Mouse (Mus musculus) gastrocnemius, postnatal 36 days (tissue): Measurements from ENCODE around the gene Nav2. TPM values are rescaled to one million over a fixed set of nuclear protein-coding genes. Genes with fewer than 3 reads are reported as not detected.

Experiments
- DNase-seq, 2 experiments: peaks; one replicate each; pipeline ENCODE4 v3.0.0; 2022
- intact Hi-C: fragments of 180-260 bp; cut with DNase I; formaldehyde crosslinking; loops from one replicate; pipeline ENCODE4 v1.15.1; 2025
- total RNA-seq, 2 experiments: library from RNA; stranded (reverse); gene quantifications; 2 replicates each; pipeline ENCODE4 v1.2.3; 2021

The Nav2 gene
- total RNA-seq, 2 experiments from 2014 or later = 21.8 to 23.9 TPM

DNA sequence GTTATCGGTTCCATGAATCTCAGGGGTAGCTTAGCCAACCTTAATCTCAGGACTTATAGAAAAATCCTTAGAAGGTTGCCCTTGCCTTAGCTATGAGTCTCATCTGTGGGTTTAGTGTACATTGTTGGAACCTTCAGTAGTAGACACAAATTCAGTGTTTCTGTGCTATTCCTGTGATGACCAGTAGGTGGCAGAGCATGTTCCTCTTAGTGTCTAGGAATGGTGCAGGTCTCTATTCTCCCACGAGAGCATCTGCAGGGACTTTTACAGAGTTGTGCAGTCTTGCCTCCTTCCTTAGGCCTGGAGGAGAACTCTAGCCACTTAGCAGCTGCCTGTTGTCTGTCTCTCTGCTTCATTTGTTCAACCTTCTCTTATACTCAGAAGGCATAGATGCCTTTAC, 490.8 kb downstream of the Nav2 start:
- DNase-seq = peak in 1 of 2 experiments; percentile 23
- intact Hi-C loops = loop anchor here (2.0 to 5.0 kb wide), 2 partner anchors 25 to 37 kb away; no protein-coding TSS in a partner anchor

DNA sequence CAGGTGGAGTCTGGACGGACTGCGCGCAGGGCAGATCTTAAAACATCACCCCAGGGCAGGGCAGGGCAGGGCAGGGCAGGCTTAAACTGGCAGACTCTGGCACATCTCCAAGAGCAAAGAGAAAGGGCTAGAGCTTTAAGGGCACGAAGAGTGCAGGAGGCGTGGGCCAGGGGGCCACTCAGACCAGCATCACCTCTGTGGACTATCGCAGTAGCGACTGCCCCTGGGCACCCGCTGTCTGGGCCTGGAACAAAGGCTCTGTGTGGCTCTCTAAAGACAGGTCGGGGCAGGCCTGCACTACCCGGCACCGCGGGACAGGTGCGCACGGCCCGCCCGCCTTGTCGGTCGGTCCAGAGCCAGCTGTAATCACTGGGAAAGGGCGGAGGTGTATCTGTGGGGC, 491.9 kb downstream of the Nav2 start:
- no peak for DNase-seq
- intact Hi-C loops = loop anchor here (5.0 kb wide), 1 partner anchor 37 kb away; no protein-coding TSS in a partner anchor

DNA sequence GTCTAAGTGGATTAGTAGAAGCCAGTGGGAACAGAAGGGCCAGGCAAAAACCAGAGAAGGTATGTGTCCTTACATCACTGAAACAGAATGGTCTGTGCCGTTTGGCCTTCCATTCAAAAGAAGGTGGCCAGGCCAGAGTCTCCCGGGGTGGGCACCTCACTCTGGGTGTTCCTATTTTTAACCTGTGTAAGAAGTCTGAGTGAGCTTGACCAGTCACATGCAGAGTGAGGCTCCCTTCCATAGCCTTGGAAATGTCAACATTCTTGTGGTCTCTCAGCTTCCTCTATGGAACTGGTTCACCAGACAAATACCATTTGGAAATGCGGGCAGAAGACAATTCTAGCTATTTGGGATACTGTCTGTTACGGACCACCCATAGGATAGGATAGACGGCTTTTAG, 494.0 kb downstream of the Nav2 start:
- intact Hi-C loops = loop anchor here (5.0 kb wide), 1 partner anchor 35 kb away; no protein-coding TSS in a partner anchor
- DNase-seq = no peak

DNA sequence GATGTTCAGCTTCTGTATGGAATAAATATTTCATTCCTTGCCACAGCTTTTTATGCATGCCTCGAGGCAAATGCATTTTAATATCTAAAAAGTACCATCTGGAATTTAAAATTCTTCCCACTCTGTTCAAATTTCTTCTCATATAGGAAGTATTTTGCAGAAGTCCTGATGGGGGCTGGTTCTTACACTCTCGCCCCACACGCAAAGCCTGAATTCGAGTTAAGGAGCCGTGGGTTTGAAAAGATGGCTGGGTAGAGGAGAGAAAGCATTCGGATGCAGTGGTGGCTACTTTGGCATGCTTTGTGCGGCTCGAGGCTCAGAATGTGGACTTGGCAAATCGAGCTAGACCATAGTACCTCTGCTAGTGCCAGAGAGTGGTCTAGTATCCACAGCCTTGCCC, 499.2 kb downstream of the Nav2 start:
- DNase-seq = no peak
- intact Hi-C loops = no loop called here

DNA sequence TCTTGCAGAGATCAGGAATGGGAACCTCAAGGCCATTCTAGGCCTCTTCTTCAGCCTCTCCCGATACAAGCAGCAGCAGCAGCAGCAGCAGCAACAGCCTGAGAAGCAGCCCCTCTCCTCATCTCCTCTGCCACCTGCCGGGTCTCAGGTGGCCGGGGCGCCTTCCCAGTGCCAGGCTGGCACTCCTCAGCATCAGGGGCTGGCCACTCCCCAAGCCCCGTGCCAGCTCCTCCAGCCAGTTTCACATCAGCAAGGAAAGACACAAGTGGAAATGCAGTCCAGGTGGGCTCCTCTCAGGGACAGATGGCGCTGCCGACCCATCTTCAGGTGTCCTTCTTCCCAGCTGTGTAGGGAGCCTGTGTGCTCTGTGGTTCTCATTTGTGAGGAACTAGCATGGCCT, 500.1 kb downstream of the Nav2 start:
- intact Hi-C loops = no loop called here
- DNase-seq = no peak

DNA sequence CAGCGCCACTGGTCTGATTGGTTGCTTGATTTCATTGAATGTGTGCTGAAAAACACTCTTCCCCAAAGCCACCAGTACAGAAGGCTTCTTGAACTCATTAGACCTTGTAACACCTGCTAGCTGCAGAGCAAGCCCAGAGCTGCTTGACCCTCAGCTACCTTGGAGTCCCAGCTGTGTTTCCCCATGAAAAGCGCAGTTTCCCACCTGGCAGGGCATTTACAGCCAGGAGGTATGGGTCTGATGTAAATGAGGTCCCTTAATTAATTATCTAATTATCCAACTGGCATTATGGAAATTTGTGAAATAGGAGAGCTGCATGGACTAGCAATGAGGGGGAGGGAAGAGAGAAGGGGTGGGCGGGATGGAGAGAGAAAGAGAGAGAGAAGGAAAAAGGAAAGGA, 500.7 kb downstream of the Nav2 start:
- no peak for DNase-seq
- intact Hi-C loops = no loop called here

DNA sequence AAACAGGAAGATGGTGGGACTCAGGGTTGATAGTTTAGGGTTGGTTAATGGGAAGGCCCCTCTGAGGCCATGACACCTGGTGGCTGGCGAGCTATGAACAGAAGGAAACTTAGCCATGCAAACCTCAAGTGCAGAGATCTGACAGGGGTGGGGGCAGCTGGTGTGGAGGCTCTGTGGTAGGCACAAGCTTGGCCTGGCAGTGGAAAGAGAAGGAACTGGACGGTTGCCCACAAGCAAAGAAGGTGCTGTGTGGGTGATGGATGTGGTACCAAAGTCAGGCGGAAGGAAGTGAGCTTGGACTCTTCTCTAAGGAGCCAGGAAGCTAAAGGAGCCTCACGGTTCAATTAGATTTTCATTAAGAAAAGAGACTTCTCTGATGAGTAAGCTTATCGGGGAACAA, 501.7 kb downstream of the Nav2 start:
- intact Hi-C loops = no loop called here
- no peak for DNase-seq

DNA sequence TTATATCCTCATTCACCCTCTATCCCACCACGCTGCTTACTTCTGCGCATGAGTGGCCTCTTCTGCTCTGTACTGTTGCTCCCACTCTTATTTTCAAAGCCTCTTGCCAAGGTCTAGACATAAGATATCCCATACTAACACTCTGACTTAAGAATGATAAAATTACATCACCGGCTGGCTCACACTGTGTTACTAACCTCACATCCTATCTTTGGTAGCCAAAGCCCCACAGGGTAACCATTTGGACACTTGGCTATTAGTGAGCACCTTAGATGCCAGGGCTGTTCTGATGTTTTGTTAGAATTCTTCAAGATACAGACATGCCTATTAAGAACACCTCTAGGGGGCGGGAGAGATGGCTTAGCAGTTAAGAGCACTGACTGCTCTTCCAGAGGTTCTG, 502.4 kb downstream of the Nav2 start:
- no peak for DNase-seq
- intact Hi-C loops = no loop called here

DNA sequence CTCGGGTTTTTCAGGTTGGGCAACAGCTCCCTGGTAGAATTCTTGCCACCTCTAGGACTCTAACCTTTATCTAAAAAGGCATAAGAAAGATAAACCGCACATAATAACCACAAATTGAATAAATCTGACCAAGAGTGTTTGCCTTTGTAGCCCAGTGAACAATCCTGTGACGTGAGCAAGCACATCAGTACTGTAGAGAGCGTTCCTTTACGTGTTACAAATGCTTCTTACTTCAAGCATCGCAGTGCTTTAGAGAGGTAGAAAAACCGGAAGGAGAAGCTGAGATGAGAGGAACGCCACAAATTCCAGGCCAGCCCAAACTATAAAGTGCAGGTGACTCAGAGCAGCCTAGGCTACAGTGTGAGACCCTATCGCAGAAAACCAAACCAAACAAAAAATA, 503.3 kb downstream of the Nav2 start:
- DNase-seq = no peak
- intact Hi-C loops = no loop called here

DNA sequence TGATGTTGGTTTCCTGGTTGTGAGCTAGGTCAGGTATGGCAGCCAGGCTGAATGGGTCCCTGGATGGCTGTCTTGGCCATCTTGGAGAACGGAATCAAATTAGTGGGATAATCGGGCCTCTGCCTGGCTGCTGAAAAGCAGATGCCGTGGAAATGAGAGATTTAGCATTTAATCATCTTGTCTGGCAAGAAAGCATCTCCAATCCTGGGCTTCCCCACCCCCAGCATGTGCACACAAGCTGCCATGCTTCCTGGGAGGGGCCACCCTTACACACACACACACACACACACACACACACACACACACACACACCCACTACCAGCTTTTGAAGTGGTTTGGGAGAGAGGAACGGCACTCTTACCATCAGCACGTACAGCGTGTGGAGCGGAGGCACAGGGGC, 506.6 kb downstream of the Nav2 start:
- intact Hi-C loops = no loop called here
- no peak for DNase-seq

DNA sequence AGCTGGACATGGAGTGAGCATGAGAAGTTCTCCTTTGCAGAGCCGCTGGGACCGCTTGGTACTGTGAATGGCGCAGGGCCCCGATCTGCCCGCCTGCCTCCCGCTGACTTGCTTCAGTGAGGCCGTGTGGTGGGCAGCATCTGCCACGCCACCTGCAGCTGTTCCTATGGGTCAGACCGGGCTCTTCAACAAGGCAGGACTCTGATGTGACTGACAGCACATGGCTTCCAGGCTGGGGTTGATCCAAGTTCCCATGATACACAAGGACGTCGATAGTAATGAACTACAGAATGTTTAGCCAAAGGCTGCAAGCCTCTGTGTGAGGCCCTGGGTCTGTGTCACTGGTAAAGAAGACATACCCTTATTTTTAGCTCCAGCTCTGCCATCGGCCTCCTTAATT, 507.2 kb downstream of the Nav2 start:
- no peak for DNase-seq
- intact Hi-C loops = no loop called here

DNA sequence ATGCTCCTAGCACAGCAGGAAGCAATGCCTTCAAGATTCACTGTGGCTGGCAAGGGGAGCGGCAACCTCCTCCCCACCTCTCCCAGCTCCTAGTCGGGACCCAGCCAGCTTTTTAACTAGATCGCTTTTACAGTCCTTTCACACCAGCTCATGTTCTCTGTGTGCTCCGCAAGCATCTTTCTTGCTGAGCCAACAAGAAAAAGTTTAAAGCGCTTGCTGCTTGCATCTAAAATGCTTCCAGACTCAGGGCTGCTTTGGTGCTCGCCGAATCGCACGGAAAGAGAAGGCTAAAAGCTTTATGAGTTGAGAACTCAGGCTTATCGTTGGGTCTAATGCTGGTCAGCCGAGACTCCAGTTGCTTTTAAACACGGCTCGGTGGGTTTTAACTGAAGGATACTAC, 510.3 kb downstream of the Nav2 start:
- intact Hi-C loops = no loop called here
- DNase-seq = no peak

DNA sequence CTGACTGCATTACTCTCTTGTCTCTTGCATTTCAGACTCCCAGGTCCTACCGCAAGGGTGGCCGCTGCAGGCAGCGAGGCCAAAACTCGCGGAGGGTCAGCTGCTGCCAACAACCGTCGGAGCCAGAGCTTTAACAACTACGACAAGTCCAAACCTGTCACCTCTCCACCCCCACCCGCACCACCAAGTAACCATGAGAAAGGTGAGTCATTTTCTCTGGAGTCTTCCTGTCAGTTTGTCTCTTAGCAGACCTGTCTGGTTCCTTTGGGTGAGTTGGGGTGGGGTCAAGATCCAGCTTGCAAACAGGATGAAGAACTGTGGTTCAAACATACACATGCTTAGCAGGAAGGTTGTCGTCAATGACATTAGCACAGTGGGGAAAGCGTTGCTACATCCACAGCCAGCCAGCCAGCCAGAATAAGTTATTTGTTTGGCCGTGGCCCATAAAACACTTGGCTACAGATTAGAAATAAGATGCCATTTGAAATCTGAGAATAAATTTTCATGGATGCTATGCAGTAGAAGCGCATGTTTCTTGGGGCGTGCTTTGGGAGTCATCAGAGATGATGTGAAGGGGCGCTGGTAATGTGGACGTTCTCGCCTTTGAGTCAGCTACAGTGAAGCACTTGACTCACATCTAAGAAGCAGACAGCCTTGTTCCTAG, 511.8 kb downstream of the Nav2 start:
- no peak for DNase-seq
- intact Hi-C loops = loop anchor here (5.0 to 10.0 kb wide), 3 partner anchors 78 to 525 kb away; no protein-coding TSS in a partner anchor

DNA sequence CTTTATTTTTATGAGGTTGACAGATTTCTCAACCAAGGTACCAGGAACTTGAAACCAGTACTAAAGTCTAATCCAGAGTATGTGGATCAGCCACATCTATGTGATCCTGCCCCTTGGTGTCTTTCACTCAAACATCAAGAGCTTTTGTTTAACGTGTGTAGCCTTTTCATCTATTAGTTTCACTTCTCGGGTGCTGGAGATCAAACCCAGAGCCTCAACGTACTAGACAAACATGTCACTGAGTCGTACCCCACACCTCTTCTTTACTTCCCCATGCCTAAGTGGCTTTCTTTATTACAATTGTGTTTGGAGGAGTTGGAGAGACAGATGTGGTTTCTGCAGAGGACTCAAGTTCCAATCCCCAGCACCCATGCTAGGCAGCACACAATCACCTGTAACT, 512.7 kb downstream of the Nav2 start:
- no peak for DNase-seq
- intact Hi-C loops = loop anchor here (5.0 to 10.0 kb wide), 3 partner anchors 79 to 526 kb away; no protein-coding TSS in a partner anchor

DNA sequence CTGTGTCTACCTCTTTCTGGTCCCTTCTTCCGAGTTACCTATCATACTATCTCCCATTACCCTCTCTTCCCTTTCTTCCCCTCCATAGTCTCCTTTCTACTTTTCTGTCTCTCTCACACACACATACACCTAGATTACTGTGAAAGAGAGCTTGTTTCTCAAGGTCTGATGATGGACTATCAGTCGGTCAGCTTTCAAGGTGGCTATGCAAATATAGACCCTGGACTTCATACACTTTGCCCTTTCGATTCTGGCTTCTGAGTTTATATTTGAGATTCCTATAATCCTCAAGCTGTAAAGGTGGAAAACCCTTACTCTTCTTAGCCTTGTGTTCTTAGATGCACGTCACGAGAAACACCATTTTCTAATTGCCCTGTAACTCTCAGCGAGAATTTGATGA, 515.4 kb downstream of the Nav2 start:
- intact Hi-C loops = loop anchor here (2.0 to 10.0 kb wide), 5 partner anchors 25 to 529 kb away; no protein-coding TSS in a partner anchor
- no peak for DNase-seq

DNA sequence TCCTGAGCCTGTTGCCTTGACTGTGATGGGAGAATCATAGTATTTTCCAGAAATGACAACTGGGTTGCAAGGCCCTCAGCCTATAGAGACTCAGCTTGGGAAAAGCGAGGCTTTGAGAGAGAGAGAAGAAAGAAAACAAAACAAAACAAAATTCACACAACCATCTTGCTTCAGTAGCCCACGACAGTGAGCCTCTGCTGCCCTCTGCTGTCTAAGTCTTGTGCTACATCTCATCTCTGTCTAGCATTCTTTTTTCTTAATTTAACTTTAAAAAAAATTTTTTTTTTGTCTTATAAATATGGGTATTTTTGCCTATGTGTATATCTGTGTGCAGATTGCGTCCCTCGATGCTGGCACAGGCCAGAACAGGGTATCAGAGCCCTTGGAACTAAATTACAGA, 517.5 kb downstream of the Nav2 start:
- DNase-seq = no peak
- intact Hi-C loops = loop anchor here (10.0 kb wide), 1 partner anchor 531 kb away; no protein-coding TSS in a partner anchor

DNA sequence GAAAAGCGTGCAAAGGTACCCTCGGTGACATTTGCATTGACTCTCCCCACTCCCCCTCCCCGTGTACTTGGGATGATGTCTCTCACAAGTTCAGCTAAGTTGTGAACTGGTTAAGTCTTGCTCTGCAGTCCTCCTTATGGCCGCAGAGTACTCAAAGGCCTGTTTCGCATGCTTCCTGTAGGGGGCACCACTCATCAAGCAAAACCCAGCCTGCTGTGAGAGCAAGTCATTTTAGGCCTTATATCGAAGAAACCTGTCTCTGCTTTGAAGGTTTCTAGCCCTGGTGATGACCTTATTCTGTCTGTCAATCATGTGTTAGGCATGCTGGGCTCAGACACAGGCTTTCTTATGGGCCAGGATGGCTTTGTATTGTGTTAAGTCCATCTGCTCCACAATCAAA, 519.3 kb downstream of the Nav2 start:
- no peak for DNase-seq
- intact Hi-C loops = loop anchor here (2.0 to 10.0 kb wide), 2 partner anchors 177 to 533 kb away; no protein-coding TSS in a partner anchor

DNA sequence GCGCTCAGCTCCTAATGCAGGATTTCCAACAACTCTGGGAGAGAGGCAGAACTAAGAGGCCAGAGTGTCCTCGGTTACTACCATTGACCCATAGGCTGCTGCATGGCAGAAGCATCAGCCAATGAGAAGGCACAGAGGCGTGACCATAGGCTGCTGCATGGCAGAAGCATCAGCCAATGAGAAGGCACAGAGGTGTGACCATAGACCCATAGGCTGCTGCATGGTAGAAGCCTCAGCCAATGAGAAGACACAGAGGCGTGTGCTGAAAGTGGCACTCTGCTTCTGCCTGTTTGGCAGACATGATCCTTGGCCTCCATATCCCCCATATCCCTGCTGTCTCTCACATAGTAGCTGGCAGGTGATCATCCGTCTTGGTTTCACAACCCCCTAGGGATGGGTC, 520.4 kb downstream of the Nav2 start:
- no peak for DNase-seq
- intact Hi-C loops = loop anchor here (2.0 to 10.0 kb wide), 2 partner anchors 178 to 534 kb away; no protein-coding TSS in a partner anchor

DNA sequence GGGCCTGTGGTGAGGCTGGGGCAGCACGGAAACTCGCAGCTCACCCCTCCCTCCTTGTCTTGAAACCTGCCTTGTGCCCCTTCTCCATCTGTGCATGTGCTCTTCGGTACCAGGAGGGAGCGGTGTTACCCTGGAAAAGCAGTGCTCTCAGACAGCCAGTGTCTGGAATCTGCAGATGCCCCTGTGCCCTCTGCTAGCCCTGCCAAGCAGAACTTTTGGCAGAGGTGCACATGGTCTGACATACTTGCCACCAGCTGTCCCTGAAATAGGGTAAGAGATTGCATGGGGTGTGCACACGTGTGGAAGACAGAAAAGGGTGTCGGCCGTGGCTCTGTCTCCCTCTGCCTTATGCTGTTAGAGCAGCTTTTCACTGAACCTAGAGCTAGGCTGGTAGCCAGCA, 522.3 kb downstream of the Nav2 start:
- DNase-seq = no peak
- intact Hi-C loops = no loop called here

DNA sequence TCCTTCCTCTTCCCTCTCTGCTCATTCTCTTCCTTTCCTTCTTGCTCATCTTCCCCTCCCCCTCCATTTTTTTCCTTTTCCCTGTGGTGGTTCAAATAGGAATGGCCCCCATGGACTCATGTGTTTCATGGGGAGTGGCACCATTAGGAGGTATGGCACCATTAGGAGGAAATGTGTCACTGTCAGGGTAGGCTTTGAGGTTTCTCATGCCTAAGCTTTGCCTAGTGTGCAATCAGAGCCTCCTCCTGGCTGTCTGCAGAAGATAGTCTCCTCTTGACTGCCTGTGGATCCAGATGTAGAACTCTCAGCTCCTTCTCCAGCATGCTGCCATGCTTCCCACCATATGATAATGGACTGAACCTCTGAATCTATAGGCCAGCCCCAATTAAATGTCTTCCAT, 525.4 kb downstream of the Nav2 start:
- no peak for DNase-seq
- intact Hi-C loops = no loop called here

DNA sequence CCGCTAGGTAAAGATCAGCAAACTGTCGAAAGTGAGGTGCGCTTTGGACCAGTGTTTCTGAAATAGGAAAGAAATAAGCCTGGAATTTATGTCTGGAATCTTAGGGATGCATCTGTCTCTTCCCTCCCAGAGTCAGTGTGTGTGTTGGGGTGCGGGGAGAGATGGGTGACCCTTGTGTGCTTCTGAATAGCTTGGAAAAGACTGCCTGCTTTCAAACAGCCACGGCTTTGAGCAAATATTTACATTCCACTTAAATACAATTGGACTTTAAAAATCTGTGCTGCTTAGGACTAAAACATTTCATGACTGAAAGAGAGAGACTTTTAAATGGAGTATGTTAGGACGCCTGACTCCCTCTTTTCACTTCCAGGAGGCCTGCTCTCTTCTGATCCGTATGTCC, 528.0 kb downstream of the Nav2 start:
- intact Hi-C loops = loop anchor here (5.0 kb wide), 1 partner anchor 34 kb away; no protein-coding TSS in a partner anchor
- no peak for DNase-seq

DNA sequence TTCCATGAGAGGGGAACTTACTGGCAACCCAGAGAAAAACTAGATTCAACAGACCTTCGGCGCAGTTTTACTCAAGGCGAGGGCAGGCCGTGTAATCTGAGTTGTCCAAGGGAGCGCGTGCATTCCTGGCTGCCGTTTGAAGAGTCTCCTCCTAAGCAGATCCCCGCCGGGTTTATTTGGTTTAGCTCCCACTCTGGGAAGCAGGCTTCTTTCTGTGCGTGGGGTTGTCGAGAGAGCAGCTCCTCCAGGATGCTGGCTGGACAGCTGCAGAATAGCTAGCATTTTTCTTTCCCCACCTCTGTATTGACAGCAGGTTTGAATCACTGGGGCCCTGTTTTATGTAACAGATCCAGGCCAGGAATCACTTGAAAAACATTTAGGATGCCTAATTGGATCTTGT, 529.4 kb downstream of the Nav2 start:
- intact Hi-C loops = loop anchor here (5.0 kb wide), 1 partner anchor 36 kb away; no protein-coding TSS in a partner anchor
- DNase-seq = no peak
